Mouse (Mus musculus): ENCODE results near the gene Gm48551. TPM values are rescaled to one million over a fixed set of nuclear protein-coding genes. Genes with fewer than 3 reads are reported as not detected.
A peak's percentile ranks its signal among the peaks of the same experiment; 100 is the strongest.

Gm48551 gene
- total RNA-seq, 1 experiment from 2014 or later: 5.6 TPM

DNA sequence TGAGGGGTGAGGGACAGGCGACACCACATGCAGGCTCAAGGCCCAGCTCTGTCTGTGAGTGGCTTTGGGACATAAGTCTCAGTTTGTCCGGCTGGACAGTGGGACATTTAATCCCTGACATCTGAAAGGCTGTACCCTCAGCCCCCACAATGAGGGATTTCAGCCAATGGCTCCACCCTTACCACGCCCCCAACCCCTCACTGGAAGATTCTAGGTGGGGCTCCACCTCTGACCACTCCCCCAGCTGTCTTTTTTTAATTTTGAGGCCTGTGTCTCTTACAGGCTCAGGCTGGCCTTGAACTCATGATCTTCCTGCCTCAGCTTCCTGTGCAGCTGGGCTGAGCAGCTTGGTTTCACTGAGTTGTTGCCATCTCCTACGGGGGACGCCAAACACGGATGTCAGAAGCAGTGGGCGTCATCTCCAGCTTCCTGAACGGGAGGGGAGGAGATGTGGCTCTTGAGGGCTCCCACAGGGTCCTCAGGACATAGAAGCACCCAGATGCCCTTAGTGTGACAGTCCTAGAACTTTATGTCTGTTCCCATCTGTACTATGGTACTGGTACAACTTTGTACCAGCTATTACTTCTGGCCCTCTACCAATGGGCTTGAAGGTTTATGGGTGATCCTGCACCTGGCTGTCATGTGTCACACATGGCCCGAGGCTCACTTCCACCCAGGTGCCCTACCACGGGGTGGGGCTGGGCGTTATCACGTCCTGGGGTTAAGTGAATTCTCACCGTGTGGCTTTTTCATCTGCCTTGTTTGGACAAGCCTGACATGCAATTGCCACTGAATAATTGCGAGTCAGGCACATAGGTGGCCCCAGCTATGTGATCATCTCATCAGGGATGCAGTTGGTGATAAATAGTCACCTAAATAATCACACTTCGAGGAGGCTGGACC, 50.3 kb downstream of the Gm48551 start:
- ATAC-seq (ENCODE audit: extremely low read depth, insufficient number of reproducible peaks, low FRiP score, poor library complexity, severe bottlenecking): no peak

DNA sequence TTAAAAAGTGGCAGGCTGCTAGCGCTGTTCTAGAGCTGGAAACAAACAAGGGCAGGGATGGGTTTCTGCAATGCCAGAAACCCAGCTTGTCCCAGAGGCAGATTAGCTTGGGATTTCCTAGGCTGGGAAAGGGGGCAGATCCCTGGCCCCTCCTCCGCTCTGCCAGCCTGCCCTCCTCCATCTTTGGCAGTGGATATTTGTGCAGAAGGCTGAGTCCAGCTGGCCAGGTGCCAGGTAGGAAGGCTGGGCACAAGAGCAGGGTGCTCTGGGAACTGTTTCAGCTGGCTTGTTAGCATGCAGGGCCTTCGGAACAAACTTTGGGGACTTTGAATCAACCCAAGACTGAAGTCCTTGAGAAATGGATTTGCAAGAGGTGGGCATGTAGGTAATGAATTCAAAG, 51.2 kb downstream of the Gm48551 start:
- no peak for ATAC-seq (ENCODE audit: extremely low read depth, insufficient number of reproducible peaks, low FRiP score, poor library complexity, severe bottlenecking)

DNA sequence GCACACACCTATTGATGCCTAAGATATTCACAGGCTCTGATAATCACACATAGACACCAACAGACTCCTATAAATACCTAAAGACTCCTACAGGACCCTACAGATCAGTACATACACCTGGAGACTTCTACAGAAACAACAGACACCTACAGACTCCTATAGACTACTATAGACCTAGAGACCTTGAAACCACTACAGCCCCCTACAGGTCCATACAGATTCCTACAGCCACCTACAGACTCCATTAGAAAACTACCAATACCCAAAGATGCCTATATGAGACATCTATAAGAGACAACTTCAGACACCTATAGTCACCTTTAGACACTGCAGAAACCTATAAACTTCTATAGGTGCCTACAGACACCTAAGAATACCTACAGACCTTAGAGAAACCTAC, 56.8 kb downstream of the Gm48551 start:
- peak; percentile 64; the same call in 1 of the 2 replicates for ATAC-seq (ENCODE audit: extremely low read depth, insufficient number of reproducible peaks, low FRiP score, poor library complexity, severe bottlenecking)

Other genes starting within 250 kb of the Gm48551 start
- 28.7 and 31.1 TPM in 2 replicates for gene Zbtb7a, start 249.2 kb upstream of the Gm48551 start, total RNA-seq (2017)
- gene Pias4, start 216.5 kb upstream of the Gm48551 start, total RNA-seq (2017): 34.5 and 40.5 TPM in 2 replicates
- gene Eef2, start 207.8 kb upstream of the Gm48551 start, total RNA-seq (2017): 1,126 and 1,171 TPM in 2 replicates
- gene Dapk3, start 201.5 kb upstream of the Gm48551 start, total RNA-seq (2017): 47.3 and 52.0 TPM in 2 replicates
- gene 4930442H23Rik, start 200.6 kb upstream of the Gm48551 start, total RNA-seq (2017): not detected in 2 replicates
- not detected in 2 replicates for gene Nmrk2, start 182.4 kb upstream of the Gm48551 start, total RNA-seq (2017)
- not detected in 2 replicates for gene Atcay, start 153.6 kb upstream of the Gm48551 start, total RNA-seq (2017)
- 1.5 and 1.6 TPM in 2 replicates for gene Zfr2, start 151.3 kb upstream of the Gm48551 start, total RNA-seq (2017)
- 9.1 and 12.3 TPM in 2 replicates for gene Matk, start 131.5 kb upstream of the Gm48551 start, total RNA-seq (2017)
- 52.4 and 76.6 TPM in 2 replicates for gene Mrpl54, start 117.5 kb upstream of the Gm48551 start, total RNA-seq (2017)
- gene Apba3, start 117.5 kb upstream of the Gm48551 start, total RNA-seq (2017): 16.6 and 24.0 TPM in 2 replicates
- gene Tjp3, start 92.9 kb upstream of the Gm48551 start, total RNA-seq (2017): 7.2 and 13.1 TPM in 2 replicates
- gene Pip5k1c, start 91.5 kb upstream of the Gm48551 start, total RNA-seq (2017): 98.0 and 112 TPM in 2 replicates
- 30.1 and 38.4 TPM in 2 replicates for gene Cactin, start 63.4 kb upstream of the Gm48551 start, total RNA-seq (2017)
- 4.1 and 5.6 TPM in 2 replicates for gene Tbxa2r, start 55.7 kb upstream of the Gm48551 start, total RNA-seq (2017)
- gene Gipc3, start 41.2 kb upstream of the Gm48551 start, total RNA-seq (2017): 0.25 TPM in 1 of 2 replicates, not detected in the other
- 30.3 and 36.5 TPM in 2 replicates for gene Hmg20b, start 34.0 kb upstream of the Gm48551 start, total RNA-seq (2017)
- gene Mfsd12, start 27.0 kb upstream of the Gm48551 start, total RNA-seq (2017): 2.6 and 2.8 TPM in 2 replicates
- gene 4930404N11Rik, start 18.6 kb upstream of the Gm48551 start, total RNA-seq (2017): 4.2 and 5.5 TPM in 2 replicates
- 16.5 and 16.8 TPM in 2 replicates for gene Fzr1, start 6.0 kb upstream of the Gm48551 start, total RNA-seq (2017)
- 11.2 and 16.9 TPM in 2 replicates for gene Dohh, start within 50 bp of the Gm48551 start, total RNA-seq (2017)
- gene Gm48552, start 4.5 kb downstream of the Gm48551 start, total RNA-seq (2017): 2.2 TPM in 1 of 2 replicates, not detected in the other
- 2.5 and 2.6 TPM in 2 replicates for gene Smim24, start 8.6 kb downstream of the Gm48551 start, total RNA-seq (2017)
- 8.3 and 12.2 TPM in 2 replicates for gene Nfic, start 71.2 kb downstream of the Gm48551 start, total RNA-seq (2017)
- not detected in 2 replicates for gene Celf5, start 98.2 kb downstream of the Gm48551 start, total RNA-seq (2017)
- gene Ncln, start 111.9 kb downstream of the Gm48551 start, total RNA-seq (2017): 148 and 149 TPM in 2 replicates
- 61.1 and 63.1 TPM in 2 replicates for gene S1pr4, start 115.7 kb downstream of the Gm48551 start, total RNA-seq (2017)
- 12.6 and 13.4 TPM in 2 replicates for gene Gna15, start 139.8 kb downstream of the Gm48551 start, total RNA-seq (2017)
- 13.5 and 27.0 TPM in 2 replicates for gene Gna11, start 160.7 kb downstream of the Gm48551 start, total RNA-seq (2017)
- gene Aes, start 175.0 kb downstream of the Gm48551 start, total RNA-seq (2017): 276 and 331 TPM in 2 replicates
- gene Tle2, start 190.1 kb downstream of the Gm48551 start, total RNA-seq (2017): 1.5 and 2.6 TPM in 2 replicates
- 1.9 TPM in 1 of 2 replicates, not detected in the other for gene Tle6, start 216.6 kb downstream of the Gm48551 start, total RNA-seq (2017)
- 5.0 and 5.8 TPM in 2 replicates for gene BC025920, start 221.8 kb downstream of the Gm48551 start, total RNA-seq (2017)
- gene Sirt6, start 243.3 kb downstream of the Gm48551 start, total RNA-seq (2017): 5.6 and 6.4 TPM in 2 replicates
- 0.58 and 0.98 TPM in 2 replicates for gene Ankrd24, start 244.1 kb downstream of the Gm48551 start, total RNA-seq (2017)

All from neutrophil, adult 5-6 weeks (primary cell).